Mouse (Mus musculus) liver, adult (tissue): Measurements from ENCODE around the gene Prkce.

Experiments used
- GATA4 ChIP-seq: IDR thresholded peaks from 2 replicates; pipeline ENCODE4 v1.6.1; 2014; ENCODE audit warnings: mild to moderate bottlenecking, low read length; ENCODE audit not compliant: insufficient replicate concordance

Gene Prkce

DNA sequence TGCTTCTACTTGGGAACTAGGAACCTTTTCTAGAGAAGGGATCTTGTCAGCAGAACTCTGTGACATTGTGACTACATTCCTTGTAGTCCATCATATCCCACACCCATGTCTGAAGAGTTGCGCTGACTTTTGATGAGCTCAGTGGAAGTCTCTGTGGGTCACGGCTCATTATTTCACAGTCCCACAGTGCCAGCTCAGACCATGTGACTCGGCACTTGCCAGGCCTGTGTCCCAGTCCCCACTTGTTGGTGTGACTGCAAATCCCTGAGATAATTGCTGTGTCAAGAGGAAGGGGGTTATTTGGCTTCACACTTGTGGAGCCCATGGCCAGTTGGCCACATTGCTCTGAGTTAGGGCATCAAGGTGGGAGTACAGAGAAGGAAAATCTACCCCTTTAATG lies 59.8 kb downstream of the Prkce start:
- no peak for TF ChIP-seq GATA4

DNA sequence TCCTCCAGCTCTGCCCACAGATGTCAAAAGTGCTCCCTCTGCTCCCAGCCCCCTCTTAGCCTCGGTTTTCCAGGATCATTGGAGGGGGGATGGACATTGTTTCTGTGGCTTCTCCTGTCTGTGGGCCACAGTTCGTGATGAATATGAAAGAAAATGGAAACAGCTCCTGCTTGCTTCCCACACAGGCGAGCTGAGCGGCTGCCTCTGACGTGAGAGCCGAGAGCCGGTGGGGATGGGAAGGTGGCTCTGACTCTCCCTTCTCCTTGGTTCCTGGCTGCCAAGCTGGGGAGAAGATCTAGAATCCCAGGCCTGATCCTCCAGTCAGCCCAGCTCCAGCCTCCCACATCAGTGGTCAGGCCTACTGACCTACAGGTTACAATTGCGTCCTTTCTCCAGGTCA lies 61.3 kb downstream of the Prkce start:
- TF ChIP-seq GATA4: no peak

DNA sequence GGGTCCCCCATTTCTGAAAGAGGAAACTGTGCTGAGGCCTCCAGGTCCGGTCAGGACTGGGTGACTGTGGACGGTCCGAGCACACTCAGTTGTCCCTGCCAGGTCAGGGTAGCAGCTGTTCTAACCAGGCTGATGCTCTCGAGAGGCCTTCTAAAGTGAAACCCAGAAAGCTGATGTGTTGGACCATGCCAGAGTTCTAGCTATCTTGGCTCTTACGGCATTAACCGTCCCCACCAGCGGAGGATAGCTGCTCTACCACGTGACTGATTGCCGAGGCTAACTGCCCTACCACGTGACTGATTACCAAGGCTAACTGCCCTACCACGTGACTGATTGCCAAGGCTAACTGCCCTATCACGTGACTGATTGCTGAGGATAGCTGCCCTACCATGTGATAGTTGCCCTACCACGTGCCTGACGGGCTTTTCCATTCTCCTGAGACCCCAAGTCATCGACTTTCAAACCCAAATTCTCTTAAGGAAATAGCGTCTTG lies 62.6 kb downstream of the Prkce start:
- TF ChIP-seq GATA4: no peak

GRCm38 (mm10) chr17:86231741-86232179 lies 64.2 kb downstream of the Prkce start:
- no peak for TF ChIP-seq GATA4

- TF ChIP-seq GATA4: no peak
These were observed 64.7 kb downstream of the Prkce start for GRCm38 (mm10) chr17:86232248-86232647.

DNA sequence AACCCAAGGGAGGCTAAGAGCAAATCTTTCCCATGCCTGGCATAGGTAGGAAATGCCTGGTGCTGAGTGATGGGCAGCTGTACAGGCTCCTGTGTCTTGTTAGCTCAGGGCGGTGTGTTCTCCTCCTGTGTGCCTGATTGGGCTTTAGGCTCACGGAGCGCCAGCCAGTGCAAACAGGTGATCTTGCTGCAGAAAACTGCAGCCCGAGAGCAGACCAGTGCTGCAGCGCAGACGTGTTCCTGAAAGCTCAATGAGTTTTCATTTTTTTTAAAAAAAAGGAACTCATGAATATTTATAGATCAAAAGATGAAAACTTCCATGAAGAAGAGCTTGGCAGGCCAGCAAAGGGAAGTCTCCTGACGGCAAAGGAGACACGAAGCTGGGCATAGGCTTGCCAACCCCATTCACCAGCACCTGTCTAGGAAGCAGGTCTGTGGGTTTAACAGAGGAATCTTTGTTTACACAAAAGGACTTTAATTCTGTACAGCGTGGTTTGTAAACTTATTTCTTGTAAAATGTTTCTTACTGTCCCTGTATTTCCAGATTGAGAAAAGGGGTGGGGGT lies 67.1 kb downstream of the Prkce start:
- TF ChIP-seq GATA4: no peak

DNA sequence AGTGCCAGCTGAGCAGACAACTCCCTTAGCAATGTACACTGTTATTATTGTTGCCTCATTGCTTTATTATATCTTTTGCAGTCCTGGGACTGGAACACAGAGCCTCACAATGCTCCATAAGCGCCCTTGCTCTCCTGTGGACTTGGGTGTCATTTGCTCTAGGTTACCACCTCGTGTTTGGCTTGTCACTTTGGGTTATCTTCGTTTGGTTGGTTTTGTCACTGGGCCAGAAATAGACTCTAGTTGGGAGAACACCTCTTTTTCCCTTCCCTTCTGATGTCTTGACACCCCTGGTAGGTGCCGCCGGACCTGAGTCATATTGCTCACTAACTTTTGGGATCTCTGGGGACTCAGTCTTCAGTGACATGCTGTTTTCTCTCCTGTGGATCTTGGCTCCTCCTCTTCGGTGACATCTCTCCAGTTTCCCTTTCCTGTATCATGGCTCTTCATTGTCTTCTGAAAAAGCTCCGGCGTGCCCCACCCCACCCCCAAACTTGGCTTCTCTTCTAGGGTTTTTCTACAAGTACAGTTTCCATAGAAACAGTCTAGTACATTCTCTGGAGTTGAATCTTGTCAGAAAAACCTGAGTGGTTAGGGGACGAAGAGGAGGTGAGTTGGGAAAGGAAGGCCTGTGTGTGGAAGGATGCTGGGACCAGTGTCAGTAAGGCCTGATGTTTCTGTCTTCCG lies 68.6 kb downstream of the Prkce start:
- peak; percentile 28; the same call in 1 of the 2 replicates for TF ChIP-seq GATA4

DNA sequence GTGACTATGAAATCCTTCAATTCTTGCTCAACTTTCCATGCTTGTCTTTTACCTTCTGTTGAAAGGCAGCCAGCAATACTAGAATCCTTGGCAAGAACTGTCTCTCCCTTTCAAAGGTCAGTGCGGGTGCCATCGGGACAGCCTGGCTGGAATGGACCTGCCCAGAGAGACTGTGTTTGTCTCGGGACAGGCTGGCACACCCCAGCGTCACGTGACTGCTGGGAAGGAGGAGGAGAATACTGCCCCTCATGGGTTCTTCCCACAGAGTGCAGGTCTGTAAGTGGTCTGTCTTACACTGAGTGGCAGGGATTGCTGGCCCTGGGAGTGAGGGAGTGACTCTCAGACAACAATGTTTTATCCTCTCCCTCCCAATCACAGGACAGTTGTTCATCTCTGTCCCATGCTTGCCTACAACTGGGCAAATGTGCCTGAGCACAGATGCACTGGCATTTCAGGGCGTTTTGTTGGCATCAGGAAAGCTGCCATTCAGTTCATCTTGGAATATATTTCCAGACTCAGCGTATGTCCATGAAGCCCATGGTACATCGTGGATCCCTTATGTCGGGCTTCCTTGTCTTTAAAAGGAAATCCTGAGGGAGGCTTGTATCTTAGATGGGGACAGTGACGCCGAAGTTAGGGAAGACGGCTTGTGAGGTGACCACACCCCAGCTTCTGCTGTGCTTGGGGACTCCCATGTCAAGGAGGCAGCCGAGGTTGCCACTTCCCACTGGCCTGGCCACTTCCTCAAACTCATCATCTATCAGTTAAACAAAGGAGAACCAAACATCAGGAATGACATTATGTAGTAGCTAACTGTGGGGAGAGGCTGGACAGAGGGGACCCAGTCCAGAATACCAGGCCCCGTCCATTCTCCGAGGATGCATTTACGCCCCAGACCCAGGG lies 69.5 kb downstream of the Prkce start:
- TF ChIP-seq GATA4: no peak

GRCm38 (mm10) chr17:86242291-86242690 lies 74.7 kb downstream of the Prkce start:
- TF ChIP-seq GATA4: no peak

DNA sequence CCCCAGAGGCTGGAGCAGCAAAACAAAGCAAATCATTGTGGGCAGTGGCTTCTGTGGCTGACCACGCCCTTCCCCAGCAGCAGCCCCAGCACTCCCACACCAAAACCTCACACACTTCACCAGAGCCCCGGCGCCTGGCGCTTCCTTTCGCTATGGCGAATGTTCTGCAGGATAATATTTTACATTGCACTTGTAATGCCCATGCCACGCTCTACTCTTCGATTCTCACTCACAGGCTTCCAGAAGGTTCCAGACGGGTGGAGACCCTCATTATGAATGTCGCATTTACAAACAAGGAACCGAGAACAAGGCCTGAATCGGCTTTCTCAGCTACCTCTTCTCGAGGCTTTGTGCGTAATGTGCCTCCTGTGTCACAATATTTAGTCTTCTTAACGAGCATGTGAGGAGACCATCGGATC lies 75.5 kb downstream of the Prkce start:
- TF ChIP-seq GATA4: no peak

DNA sequence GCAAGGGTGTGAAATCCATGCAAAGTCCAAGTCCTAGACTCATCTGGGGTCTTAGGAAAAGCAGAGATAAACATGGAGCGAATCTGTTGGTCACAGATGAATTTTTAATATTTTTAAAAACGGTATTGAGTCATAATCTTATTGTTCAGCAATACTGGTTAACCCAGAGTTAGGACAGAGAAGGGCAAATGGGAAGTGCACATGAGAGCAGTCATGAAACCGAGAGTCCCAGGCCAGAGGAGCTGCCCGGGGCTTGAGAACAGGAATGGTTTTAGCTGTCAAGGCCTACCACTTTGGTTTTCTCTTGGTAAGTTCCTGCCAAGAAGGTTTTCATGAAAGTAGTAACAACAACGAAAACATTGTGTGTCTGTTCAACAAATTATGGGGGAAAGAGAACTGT lies 76.8 kb downstream of the Prkce start:
- no peak for TF ChIP-seq GATA4

DNA sequence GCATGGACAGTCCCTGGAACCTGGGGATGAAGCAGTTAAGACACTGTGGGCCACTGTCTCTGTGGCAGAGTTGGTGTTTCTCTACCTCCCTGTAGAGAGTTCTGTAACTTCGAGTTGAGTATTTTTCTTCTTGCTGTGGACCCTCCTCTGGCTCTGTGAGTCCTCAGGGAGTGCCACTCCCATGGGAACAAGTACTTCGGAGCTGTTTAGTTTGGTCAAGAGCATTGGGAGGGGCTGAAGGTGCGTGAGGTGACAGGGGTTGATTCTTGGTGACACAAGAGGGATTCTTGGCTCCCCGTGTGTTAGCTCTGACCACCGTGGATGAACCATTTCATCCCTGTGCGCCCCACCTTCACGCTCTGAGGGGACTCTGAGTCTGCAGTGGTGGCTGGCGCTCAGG lies 81.2 kb downstream of the Prkce start:
- no peak for TF ChIP-seq GATA4

DNA sequence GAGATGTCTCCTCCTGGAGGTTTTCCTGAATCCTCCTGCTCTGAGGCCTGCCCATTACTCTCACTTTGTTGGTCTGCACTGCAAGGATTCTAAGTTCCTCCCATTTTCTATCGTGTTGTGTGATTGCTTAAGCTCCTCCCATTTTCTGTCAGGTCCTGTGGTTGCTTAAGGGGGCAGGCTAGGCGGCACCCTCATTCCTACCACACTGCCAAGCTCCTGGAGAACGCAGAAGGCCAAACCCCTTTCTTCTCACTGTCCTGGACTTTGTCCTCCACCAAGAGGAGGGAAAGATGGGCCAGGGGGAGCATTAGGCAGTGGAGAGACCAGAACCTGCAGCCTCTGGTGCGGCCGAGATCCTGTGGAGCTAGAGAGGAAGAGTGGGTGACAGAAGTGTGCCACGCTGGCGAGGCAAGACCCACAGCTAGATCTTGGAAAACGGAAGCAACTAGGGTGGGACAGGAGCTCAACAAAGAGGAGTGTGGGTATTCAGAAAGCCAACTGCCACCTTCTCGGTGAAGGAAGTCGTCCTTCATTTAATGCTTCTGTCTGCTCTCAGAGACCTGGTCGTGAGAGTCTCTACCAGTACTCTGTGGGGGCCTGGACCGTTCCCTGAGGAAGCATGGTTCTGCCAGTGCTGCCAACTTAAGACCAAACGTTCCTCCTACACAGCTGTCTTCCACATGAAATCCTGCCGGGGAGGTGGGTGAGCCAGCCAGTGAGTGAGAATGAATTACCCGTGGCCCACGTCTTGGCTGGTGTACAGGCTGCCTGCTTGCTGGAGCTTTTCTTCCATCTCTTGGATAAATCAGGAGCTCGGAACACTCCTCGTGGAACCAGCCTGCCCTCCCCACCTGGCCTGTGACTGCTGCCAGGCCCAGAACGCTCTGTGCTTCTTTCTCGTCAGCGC lies 82.2 kb downstream of the Prkce start:
- no peak for TF ChIP-seq GATA4

DNA sequence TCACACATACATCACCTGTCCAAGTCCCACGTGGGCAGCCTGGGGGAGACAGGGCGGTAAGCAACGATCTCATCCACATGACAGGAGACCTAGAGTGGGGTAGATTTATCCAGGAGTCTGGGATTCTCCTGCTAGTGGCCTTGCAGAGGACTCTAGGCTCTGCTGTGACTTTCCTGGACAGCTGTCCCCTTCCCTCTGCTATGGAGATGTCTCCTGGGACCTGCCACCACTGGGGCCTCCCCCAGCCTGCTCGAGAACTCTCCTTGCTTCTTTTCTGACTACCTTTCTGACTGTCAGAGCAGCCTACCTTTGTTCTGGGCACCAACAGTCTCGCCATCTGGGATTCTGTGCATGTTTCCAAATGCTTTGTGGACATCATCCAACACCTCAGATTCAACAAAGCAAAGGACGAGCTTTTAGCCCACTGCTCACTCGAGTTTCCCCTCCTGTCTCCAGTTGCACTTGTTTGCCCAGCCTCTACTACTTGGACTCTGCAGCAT lies 82.9 kb downstream of the Prkce start:
- no peak for TF ChIP-seq GATA4

- TF ChIP-seq GATA4: no peak
These were observed 86.3 kb downstream of the Prkce start for GRCm38 (mm10) chr17:86253884-86254283.

GRCm38 (mm10) chr17:86254285-86254684 lies 86.7 kb downstream of the Prkce start:
- no peak for TF ChIP-seq GATA4
